Mouse (Mus musculus): ENCODE data around the gene Pgm5.

DNA sequence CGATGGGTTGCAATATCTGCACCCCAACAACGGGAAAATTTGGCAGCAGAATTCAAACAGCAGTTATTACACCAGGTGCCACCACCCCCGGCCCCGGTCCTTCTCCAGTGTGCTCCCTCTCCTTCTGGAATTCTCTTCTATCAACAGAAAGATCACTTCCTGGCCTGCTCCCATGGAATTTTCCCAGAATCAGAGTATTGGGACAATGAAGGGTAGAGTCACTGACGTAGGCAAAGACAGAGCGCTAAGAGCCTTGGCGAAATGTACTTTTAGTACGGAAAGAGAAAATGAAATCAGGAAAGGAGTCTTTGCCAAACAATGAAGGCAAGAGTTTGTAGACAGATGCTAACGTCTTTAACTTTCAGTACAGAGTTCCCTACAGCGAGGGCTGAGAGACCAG, 188.3 kb downstream of the Pgm5 start:
- TF ChIP-seq CTCF (IDR thresholded peaks at IDR 0.05; ENCODE audit: low read depth, low read length) (no peak), POLR2A (IDR thresholded peaks at IDR 0.05; ENCODE audit: borderline replicate concordance, low read depth, low read length) (no peak)

Data from bone marrow macrophage, adult 2 months (primary cell).